Mouse (Mus musculus) neural tube, embryonic 12.5 days (tissue): Measurements from ENCODE around the gene Hax1. TPM values are rescaled to one million over a fixed set of nuclear protein-coding genes. Genes with fewer than 3 reads are reported as not detected.

Source experiments
- ATAC-seq: fragments of 200-750 bp; cut with Nextera tagmentation; 2 replicates; pipeline ENCODE4 v1.8.0; 2017; ENCODE audit warnings: low read depth, mild to moderate bottlenecking, moderate TSS enrichment, moderate library complexity; ENCODE audit not compliant: low FRiP score
- H3K27ac ChIP-seq: fragments of 300-500 bp; sonication (generic); 2 replicates; pipeline ENCODE4 v1.5.1; 2016
- H3K27me3 ChIP-seq: fragments of 300-500 bp; sonication (generic); replicated peaks from 2 replicates; pipeline ENCODE4 v1.6.1; 2016; ENCODE audit warnings: mild to moderate bottlenecking
- H3K36me3 ChIP-seq: fragments of 300-500 bp; sonication (generic); 2 replicates; pipeline ENCODE4 v1.6.1; 2016; ENCODE audit warnings: mild to moderate bottlenecking
- H3K4me1 ChIP-seq: fragments of 300-500 bp; sonication (generic); 2 replicates; pipeline ENCODE4 v1.6.1; 2016
- H3K4me2 ChIP-seq: fragments of 300-500 bp; sonication (generic); replicated peaks from 2 replicates; pipeline ENCODE4 v1.6.1; 2016; ENCODE audit warnings: mild to moderate bottlenecking
- H3K4me3 ChIP-seq: fragments of 300-500 bp; sonication (generic); 2 replicates; pipeline ENCODE4 v1.5.1; 2016
- H3K9ac ChIP-seq: fragments of 300-500 bp; sonication (generic); 2 replicates; pipeline ENCODE4 v1.6.1; 2016; ENCODE audit warnings: mild to moderate bottlenecking
- H3K9me3 ChIP-seq: fragments of 300-500 bp; sonication (generic); 2 replicates; pipeline ENCODE4 v1.6.1; 2016; ENCODE audit warnings: mild to moderate bottlenecking
- WGBS: fragments of 180-500 bp; shearing (Covaris S2); methylation state at CpG from one replicate; pipeline ENCODE4 v1.1.7; 2016; 5-methylcytosine and 5-hydroxymethylcytosine counted together
- microRNA-seq: library from miRNA; unstranded; fragments of <30 nt; microRNA quantifications from one replicate; pipeline ENCODE4, GENCODE M21; 2017
- polyA plus RNA-seq: library from polyadenylated mRNA; unstranded; fragments of >200 nt; fragmentation: Nextera tagmentation; extraction: Ambion mirVana; gene quantifications from 2 replicates; pipeline ENCODE4 v1.2.1, GENCODE M21; 2016

Gene Hax1
- polyA plus RNA-seq, 1 experiment from 2014 or later: 137 TPM

DNA sequence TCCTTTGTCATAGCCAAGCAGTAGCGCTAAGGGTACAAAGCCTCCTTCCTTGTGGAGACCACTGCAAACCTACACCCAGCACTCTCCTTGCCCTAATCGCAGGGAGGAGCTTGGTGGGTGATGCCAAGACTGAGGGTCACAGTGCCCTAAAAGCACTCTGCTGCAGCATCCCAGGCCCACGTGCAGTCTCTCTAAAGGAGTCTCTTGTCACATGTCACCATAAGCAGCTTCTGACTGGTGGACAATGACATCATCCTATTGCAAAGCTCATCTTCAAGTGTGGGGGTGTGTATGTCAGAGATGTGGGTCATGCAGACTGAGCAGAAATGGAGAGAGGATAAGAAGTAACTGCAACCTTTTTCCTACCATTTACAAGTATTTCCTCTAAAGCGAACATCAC, 39.1 kb downstream of the Hax1 start:
- Histone ChIP-seq H3K27me3 (no peaks in the 10 kb centered on the region), H3K4me3 (0 out of 2 replicates have a peak overlapping the region, but pooled peaks have one; percentile 57), H3K9me3 (no peaks in the 10 kb centered on the region), H3K4me1 (peaks cover 45% of the 10 kb centered on the region), H3K27ac (no peak overlapping the region), H3K9ac (peak overlapping the region; percentile 80; the same call in 1 of the 2 replicates), H3K4me2 (peak overlapping the region; percentile 99), H3K36me3 (peaks cover 44% of the 10 kb centered on the region)
- WGBS: 75% methylated on average over 4 of the region's 4 CpGs
- no peak for ATAC-seq

DNA sequence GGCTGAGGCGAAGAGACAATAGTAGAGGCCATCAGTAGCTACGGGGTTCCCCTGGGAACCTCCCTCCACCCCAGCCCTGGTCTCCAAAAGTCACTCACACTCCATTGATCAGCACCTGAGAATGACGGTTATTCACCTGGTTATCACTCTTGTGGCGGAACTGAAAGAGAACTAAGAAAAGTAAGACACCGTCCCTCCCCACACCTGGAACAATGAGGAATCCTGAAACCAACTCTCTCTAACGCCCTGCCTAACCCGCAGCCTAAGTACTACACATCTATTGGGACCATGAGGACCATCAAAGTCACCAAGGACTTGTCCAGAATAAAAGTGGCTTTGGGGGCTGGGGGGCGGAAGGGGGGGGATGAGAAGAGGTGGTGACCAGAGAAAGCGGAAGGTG, 40.7 kb downstream of the Hax1 start:
- peaks cover 60% of the 10 kb centered on the region for H3K36me3 ChIP-seq

DNA sequence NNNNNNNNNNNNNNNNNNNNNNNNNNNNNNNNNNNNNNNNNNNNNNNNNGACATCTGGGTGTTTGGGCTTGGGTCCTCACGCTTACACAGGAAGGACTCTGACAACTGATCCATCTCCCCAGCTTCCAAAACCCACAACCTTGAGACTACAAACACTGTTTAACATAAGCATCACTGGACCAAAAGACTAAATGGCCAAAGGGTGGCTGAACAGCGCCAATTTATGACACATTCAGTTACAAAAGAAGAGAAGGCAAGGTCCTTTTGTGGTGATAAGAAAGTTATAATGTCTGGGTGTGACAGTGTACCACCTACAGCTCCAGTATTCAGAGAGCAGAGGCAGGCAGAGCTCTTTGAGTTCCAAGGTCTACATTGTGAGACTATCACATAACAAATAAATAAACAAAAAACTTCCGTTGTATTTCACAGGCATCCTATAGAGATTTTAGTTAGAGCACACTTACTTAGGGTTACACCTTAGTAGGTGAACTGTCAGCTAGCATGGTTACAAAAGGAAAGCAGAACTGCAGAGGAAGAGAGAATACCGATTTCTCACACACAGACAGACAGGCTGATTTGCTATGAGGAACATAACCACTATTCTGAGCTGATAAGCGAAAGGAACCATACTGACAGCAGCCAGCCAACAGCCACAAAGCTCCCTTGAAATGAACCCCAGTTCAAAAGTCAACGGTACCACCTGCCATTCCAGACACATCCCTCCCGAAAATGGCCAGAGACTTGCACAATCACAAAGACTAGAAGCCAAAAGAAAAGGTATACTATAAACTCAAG, 42.2 kb downstream of the Hax1 start:
- Histone ChIP-seq H3K9me3 (no peaks in the 10 kb centered on the region), H3K4me1 (peaks cover 23% of the 10 kb centered on the region), H3K4me3 (no peak overlapping the region), H3K27ac (no peak overlapping the region), H3K9ac (no peak overlapping the region), H3K4me2 (no peak overlapping the region), H3K36me3 (peaks cover 75% of the 10 kb centered on the region), H3K27me3 (no peaks in the 10 kb centered on the region)
- WGBS: 93% methylated on average over 7 of the region's 7 CpGs
- no peak for ATAC-seq

More for the DNA sequence above, 40.7 kb downstream of the Hax1 start:
- Histone ChIP-seq H3K27ac (no peak overlapping the region), H3K27me3 (no peaks in the 10 kb centered on the region), H3K4me3 (no peak overlapping the region), H3K4me1 (peaks cover 37% of the 10 kb centered on the region), H3K9me3 (no peaks in the 10 kb centered on the region), H3K9ac (no peak overlapping the region), H3K4me2 (no peak overlapping the region)
- WGBS: 91% methylated on average over 9 of the region's 9 CpGs
- no peak for ATAC-seq

DNA sequence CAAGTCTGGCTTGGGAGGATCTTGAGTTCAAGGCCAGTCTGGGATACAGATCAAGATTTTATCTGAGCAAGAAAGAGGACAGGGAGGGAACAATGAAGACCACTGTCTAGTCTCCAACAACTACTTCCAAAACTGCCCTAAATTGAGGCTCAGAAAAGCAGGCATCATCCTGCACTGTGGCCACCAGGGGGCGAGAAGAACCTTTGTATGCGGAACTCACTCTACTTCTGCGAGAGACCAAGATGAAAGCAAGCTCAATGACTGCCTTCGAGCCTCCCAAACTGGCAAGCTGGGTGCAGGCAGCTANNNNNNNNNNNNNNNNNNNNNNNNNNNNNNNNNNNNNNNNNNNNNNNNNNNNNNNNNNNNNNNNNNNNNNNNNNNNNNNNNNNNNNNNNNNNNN, 45.2 kb downstream of the Hax1 start:
- 9% methylated on average over 4 of the region's 4 CpGs for WGBS
- ATAC-seq: no peak
- H3K9me3 ChIP-seq: no peaks in the 10 kb centered on the region
- no peaks in the 10 kb centered on the region for H3K27me3 ChIP-seq
- peaks cover 97% of the 10 kb centered on the region for H3K36me3 ChIP-seq
- H3K4me3 ChIP-seq: no peak overlapping the region
- no peak overlapping the region for H3K9ac ChIP-seq
- H3K4me2 ChIP-seq: no peak overlapping the region
- no peaks in the 10 kb centered on the region for H3K4me1 ChIP-seq
- H3K27ac ChIP-seq: no peak overlapping the region

DNA sequence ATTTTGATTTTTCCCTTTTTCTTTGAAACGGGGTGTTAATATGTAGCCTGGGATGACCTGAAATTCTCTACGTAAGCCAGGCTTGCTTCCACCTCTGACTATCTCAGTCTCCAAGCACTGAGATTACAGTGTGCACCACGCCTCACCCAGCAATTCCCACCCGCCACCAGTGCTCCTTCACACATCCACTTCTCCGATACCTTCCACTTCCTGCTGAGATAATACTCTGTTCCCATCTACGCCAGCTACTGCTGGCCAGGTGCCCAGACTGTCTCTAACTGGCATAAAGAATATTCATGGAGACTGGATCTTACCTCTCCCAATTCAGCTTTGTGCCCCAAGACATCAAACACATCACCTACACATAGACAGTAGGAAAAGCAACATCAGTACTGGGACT, 49.9 kb downstream of the Hax1 start:
- Histone ChIP-seq H3K36me3 (peaks cover 99% of the 10 kb centered on the region), H3K4me3 (no peak overlapping the region), H3K9me3 (no peaks in the 10 kb centered on the region), H3K27ac (no peak overlapping the region), H3K9ac (no peak overlapping the region), H3K4me1 (no peaks in the 10 kb centered on the region), H3K4me2 (no peak overlapping the region), H3K27me3 (no peaks in the 10 kb centered on the region)
- ATAC-seq: no peak
- 93% methylated on average over 6 of the region's 6 CpGs for WGBS

DNA sequence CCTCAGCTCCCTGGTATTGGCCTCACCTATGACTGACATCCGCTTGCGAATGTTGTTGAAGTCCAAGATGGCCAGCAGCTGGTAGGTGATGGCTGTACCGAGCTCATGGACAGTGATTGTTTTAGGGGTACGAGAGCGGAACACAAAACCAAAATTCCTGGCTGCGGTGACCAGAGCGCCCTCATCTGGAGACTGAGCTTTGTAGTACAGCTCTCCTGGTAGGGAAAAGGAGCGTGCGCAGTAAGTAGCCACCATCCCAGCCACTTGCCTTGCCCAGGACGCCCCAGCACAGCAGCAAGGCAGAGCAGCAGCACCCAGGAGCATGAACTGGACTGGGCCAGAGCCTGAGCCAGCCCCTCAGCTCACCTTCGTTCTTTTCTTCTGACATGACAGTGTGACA, 50.6 kb downstream of the Hax1 start:
- Histone ChIP-seq H3K36me3 (peaks cover 99% of the 10 kb centered on the region), H3K4me2 (no peak overlapping the region), H3K27ac (no peak overlapping the region), H3K27me3 (no peaks in the 10 kb centered on the region), H3K4me1 (no peaks in the 10 kb centered on the region), H3K9me3 (no peaks in the 10 kb centered on the region), H3K4me3 (no peak overlapping the region), H3K9ac (no peak overlapping the region)
- 85% methylated on average over 11 of the region's 11 CpGs for WGBS
- no peak for ATAC-seq

Small RNAs within 50 kb of the gene (microRNA-seq; reads per million reads assigned to microRNA genes)
- 0.66 reads per million for gene Mir7669

Other genes with a start within 250 kb of the Hax1 start
- 26.2 and 28.0 TPM in 2 replicates for gene Chrnb2, start 234.1 kb downstream of the Hax1 start, polyA plus RNA-seq
- 18.6 and 21.2 TPM in 2 replicates for gene Ube2q1, start 225.2 kb downstream of the Hax1 start, polyA plus RNA-seq
- gene She, start 167.4 kb downstream of the Hax1 start, polyA plus RNA-seq: 3.3 and 4.2 TPM in 2 replicates
- gene Il6ra, start 85.6 kb downstream of the Hax1 start, polyA plus RNA-seq: 0.68 and 0.80 TPM in 2 replicates
- 18.5 and 19.7 TPM in 2 replicates for gene Atp8b2, start 35.3 kb downstream of the Hax1 start, polyA plus RNA-seq
- gene 4933434E20Rik, start 52.9 kb upstream of the Hax1 start, polyA plus RNA-seq: 201 and 218 TPM in 2 replicates
- 184 and 186 TPM in 2 replicates for gene Ubap2l, start 53.8 kb upstream of the Hax1 start, polyA plus RNA-seq
- 464 and 470 TPM in 2 replicates for gene Tpm3, start 73.9 kb upstream of the Hax1 start, polyA plus RNA-seq
- gene Nup210l, start 105.4 kb upstream of the Hax1 start, polyA plus RNA-seq: 0.40 and 0.46 TPM in 2 replicates
- 952 and 1,028 TPM in 2 replicates for gene Rps27, start 214.9 kb upstream of the Hax1 start, polyA plus RNA-seq
- gene Rab13, start 214.9 kb upstream of the Hax1 start, polyA plus RNA-seq: 22.3 and 23.4 TPM in 2 replicates
- 86.3 and 86.7 TPM in 2 replicates for gene Jtb, start 232.8 kb upstream of the Hax1 start, polyA plus RNA-seq
- gene Creb3l4, start 244.7 kb upstream of the Hax1 start, polyA plus RNA-seq: 3.8 and 4.2 TPM in 2 replicates
- 33.8 and 44.2 TPM in 2 replicates for gene Slc39a1, start 249.4 kb upstream of the Hax1 start, polyA plus RNA-seq